Mouse (Mus musculus) megakaryocyte progenitor cell, adult 5-6 weeks (primary cell): ENCODE results near the gene Tti1. TPM values are rescaled to one million over a fixed set of nuclear protein-coding genes. Genes with fewer than 3 reads are reported as not detected.
"Not testable (repeated sequence)": the region's sequence is repeated elsewhere in the genome, so short reads cannot be mapped to it uniquely, and the experiment has no call there.

ENCODE experiments used
- ATAC-seq: replicated peaks from 2 replicates; pipeline ENCODE4 v1.8.0; 2016; ENCODE audit warnings: mild to moderate bottlenecking, moderate TSS enrichment, inconsistent platforms; ENCODE audit not compliant: poor library complexity
- total RNA-seq, 2 experiments: library from RNA; stranded (forward) in 1 of 2; stranded (reverse) in 1 of 2; fragments of 157-497, 149-512 nt in 1 of 2; fragments of 200-1000 nt in 1 of 2; gene quantifications; 2 replicates each; pipeline versions ENCODE4 v1.2.3 to v1.2.4; 2015 to 2017

The Tti1 gene
- total RNA-seq (2015) (16.6 and 20.2 TPM in 2 replicates), total RNA-seq (2017) (22.7 and 25.6 TPM in 2 replicates)

DNA sequence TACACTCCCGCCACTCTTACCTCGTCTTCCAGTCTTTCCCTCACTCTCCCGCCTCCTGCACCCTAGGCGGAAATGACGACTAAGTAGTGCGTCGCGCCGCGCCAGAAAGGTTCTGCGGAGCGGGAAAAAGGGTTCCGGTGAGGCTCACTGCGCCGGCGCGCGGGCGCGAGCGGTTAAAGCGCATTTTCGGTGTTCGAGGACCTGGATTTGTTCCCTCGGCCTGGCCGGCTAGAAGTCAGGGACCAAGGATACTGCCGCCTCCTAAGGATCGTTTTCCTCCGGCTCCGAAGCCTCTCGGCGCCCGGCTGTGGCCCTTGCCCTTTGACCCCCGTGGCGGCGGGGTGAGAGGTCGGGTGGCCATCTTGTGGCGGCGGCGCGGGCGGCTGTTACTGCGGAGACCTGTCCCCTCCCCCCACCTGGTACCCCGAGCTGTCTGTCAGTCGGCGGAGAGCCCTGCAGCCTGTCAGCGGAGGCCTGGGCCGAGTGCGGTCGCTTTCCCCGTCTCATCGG lies at the start of gene Tti1, which contains the start of gene Rprd1b:
Tti1 (minus strand) TSS at position 80 of the 510 bp plus-strand sequence.
Rprd1b (plus strand) TSS at position 144 of the 510 bp plus-strand sequence.
- peak; percentile 91 for ATAC-seq

DNA sequence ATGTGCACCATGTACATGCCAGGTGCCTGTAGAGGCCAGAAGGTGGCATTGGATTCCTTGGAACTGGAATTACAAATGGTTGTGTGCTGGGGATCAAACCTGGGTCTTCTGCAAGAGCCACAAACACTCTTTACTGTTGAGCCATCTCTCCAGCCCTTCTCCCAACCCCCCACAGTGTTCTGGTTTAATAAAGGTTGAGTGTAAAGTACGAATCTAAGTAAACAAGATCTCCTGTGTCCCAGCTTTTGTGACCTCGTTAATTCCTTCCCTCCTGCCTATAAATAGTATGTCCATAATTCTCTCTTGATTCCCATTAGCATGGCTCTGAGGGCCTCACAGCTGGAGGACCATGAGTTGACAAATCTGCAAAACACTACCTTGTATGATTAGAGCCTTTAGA lies 49.7 kb upstream of the Tti1 start:
- no peak for ATAC-seq

DNA sequence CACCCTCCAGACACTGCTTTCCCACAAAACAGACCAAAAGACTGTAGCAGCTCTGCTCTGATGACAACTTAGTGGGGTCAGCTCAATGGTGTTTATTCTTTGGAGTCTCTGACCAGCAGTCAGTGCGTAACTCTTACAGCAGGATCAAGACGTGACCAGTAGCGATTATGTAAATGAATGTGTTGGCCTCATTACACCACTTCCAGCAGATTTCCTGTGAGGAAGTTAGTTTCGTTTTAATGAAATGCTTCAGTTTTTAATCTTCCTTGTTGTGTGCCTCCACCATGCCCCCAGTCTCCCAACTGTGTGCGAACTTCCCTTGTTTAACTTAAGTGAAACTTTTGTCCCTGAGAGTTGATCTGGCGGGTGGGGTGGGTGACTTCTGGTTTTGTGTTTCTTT lies 48.5 kb upstream of the Tti1 start:
- ATAC-seq = peak; percentile 68

DNA sequence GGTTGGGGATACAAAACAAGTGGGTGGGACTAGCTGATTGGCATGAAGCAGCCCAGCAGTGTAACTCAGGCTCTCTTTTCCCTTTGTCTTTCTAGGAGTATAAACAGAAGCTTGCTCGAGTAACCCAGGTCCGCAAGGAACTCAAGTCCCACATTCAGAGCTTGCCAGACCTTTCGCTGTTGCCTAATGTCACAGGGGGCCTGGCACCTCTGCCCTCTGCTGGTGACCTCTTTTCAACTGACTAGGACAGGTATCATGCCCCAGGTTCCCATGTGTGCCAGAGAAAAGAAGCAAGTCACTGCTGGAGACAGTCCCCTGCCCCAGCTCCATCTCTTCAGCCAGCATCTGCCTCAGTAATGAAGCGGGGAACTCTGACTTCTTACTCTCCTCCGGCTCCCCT lies 46.6 kb upstream of the Tti1 start:
- ATAC-seq = no peak

DNA sequence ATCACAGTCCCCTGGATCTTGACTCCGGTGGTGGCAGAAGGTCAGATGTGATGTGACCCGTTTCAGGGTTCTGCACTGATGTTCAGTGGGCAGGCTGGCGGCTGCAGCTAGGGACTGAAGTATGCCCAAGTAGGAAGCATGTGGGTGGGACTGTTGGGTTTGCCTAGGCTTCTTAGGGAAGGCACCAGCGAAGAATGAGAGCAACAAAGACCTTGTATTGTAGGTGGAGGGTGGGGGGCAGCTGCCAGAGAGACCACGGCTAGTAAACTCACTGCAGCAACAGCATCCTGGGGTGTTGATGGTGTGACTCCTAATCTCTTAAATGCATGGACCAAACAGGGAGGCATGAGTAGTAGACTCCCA lies 43.4 kb upstream of the Tti1 start:
- ATAC-seq = no peak

DNA sequence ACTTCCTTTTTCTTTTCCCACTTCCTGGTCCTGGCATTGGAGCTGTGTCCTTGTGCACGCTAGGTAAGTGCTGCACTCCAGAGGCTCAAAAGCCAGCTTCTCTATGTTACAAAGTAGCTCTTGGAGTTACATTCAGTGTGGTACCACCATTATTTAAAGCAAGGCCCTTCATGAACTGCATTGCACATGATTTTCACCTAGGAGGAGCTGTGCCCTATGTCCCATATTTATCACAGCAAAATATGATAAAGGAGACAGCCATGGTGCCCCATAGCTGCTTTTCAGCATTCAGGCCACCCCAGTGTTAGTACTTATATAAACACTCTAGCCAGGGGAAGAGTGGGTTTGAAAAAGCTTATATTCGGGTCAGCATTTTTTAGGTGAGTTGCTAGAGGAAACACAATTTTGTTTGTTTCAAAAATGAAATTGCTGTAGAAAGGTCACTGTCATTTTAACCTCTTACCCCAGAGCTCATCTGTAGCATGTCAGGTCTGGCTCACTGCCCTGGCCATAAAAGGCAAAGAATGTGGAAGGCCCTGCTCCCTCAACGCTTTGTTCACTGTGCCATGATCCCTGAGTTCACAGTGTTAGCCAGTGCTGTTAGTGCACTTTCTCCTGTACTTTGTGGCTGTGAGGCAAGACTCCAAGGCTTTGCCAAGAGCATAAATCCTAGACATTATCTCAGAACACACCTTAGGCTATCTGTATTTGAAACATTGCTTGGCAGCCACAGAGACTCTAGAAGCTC lies 42.8 kb upstream of the Tti1 start:
- peak; percentile 39; the same call in 1 of the 2 replicates for ATAC-seq

DNA sequence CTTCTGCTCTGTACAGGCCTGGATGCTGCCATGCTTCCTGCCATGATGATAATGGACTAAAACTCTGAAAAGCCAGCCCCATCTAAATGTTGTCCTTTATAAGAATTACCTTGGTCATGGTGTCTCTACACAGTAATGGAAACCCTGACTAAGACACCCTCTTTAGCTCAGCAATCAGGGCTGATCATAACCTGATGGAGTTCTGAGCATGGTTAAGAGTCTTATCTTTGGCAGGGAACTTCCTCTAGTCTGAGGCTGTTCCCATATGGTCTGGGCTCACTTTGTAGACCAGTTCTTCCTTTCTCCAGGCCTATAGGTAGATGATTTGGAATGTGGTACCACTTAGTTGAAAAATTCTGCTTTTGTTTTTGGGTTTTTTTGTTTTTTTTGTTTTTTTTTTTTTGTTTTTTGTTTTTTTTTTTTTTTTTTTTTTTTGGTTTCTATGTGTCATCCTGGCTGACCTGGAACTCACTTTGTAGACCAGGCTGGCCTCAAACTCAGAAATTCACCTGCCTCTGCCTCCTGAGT lies 40.3 kb upstream of the Tti1 start:
- ATAC-seq = no peak

DNA sequence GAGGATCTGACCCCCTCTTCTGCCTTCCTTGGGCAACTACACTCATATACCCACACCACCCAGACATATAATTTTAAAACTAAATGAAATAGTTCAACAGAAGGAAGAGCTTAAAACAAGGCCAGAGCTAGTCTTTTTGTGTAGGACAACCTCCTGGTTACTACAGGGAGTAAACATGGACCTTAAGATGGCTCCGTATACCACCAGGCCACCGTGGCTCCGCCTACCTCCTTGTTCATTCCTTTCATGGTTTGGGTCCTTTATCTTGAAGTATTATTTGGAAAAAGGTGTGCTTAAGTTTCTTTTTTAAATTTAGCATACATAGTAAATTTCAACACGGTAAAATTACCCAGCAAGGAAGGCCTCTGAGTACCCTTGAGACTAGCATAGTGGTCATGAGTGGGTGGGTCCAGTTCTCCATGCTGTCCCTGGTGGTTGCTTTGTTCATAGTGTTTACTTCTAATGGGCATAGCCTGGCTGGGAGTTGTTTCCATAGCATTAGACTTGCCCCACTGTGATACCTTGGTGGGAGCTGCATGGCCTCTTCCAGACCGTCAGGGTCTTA lies 39.1 kb upstream of the Tti1 start:
- ATAC-seq = no peak

DNA sequence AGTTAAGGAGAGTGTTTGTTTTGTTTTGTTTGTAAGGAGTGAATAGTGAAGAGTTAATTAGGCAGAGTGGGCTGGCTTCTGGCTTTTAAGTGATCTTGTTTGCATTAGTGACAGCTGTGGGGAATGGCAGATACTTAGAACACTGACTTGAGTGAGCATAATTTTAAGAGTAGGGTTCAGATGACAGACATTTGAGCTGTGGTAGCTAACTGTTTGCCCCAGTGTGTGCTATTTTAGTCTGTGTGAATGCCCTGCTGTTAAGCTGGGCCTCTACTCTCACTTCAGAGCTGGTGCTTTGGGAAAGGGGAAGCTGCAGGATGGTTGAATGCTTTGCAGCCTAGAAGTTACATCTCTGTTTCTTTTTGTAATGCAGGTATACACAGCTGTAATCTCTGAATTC lies 38.2 kb upstream of the Tti1 start:
- ATAC-seq = no peak

DNA sequence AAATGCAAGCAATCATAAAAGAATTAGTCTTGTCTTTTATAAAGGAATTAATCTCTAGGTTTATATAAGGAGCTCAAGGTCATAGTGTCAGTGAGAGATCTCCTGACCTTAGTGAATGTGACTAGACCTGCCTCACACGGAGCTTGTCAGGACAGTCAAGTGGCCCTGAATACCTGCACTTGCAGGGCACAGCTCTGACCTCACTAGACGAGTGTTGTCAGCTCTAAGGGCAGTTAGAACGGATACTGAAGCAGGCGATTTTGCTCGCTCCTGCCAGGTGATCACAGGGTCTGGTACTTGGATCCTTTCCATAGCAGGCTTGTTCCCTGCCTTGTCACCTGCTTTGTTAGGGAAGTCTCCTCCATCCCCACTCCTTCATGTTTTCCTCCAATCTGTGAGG lies 36.8 kb upstream of the Tti1 start:
- ATAC-seq = no peak

DNA sequence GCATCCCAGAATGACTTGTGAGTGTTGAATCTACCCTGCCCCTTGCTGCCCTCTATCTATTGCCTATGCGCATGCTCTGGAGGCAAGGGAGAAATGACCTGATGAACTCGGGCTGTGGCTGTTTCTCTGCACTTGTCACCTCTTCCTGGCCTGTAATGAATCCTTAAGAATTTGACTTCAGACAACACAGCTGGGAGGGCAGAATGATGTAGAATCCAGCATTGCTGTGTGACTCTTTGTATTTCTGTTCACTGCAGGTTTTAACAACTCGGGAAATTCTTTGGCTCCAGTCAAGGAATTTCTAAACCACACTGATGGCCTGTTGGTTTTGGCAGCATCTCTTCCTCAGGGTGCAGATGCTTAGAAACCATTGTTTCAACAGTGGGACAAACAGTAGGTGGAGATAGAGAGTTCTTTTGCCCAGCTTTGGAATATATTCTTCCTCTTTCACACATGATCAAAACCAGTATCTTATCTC lies 36.4 kb upstream of the Tti1 start:
- peak; percentile 74 for ATAC-seq

DNA sequence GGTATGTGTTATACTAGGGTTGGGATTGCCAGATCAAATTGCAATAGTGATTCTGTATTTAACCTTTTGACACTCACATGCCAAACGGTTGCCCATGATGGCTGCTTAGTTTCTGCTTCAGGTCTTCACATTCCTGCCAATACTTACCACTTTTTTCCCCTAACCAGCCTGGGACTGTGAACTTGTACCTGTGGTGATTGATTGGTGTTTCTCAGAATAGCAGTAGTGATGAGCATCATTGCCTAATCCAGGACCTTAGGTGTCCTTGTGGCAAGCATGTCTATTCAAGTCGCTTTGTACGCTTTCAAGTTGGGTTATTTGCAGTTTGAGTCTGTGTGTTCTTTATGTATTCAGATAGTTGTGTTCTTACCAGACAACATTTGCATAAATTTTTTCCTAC lies 34.8 kb upstream of the Tti1 start:
- no peak for ATAC-seq

DNA sequence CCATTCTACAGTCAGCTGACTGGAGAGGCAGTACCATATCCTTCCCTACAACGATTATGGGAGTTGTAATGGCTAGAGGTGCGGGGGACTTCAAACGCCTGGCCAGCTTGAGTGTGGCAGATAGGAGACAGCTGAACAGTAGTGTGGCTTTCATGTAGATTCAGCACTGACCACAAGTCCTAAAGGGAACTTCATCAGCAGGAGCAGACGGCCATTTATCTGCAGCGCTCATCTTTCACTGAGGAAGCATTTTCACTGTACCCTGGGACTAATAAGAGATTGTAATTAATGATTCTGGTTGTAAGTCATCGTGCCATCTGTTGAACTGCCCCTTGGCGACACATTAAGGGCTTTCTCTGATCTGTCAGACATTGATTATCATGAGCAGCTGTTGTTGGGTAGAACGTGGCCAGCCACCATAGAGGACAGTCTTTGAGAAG lies 31.5 kb upstream of the Tti1 start:
- ATAC-seq = peak; percentile 55

DNA sequence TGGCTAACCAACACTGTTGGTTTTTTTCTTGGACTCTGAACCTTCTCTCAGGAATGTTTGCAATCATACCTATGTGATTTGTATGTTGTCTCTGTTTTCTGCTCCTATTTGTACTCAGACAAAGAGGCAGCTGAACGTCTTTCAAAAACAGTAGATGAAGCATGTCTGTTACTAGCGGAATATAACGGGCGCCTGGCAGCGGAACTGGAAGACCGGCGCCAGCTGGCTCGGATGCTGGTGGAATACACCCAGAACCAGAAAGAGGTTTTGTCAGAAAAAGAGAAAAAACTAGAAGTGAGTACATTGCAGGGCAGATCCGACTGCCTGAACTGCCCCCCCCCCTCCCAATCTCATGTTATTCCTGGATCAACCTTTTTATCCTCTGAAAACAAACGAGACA lies 30.3 kb upstream of the Tti1 start:
- no peak for ATAC-seq

DNA sequence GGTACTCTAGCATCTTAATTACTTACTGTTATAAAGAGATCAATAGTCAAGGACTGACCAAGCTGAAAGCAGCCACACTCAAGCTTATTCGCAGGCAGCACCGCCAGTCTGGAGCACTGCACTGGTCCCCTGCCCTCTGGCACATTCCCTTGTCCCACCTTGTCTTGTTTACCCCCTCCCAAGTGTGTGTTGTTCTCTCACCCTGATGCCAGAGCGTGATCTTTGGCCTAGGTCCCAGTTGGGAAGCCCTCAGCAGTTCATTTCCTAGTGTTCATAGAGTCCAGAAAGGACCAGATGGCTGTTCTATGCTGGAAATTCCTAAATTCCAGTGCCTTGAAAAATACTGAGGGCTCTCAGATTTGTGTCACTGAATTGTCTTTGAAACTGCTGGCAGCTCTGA lies 28.8 kb upstream of the Tti1 start:
- ATAC-seq = no peak

DNA sequence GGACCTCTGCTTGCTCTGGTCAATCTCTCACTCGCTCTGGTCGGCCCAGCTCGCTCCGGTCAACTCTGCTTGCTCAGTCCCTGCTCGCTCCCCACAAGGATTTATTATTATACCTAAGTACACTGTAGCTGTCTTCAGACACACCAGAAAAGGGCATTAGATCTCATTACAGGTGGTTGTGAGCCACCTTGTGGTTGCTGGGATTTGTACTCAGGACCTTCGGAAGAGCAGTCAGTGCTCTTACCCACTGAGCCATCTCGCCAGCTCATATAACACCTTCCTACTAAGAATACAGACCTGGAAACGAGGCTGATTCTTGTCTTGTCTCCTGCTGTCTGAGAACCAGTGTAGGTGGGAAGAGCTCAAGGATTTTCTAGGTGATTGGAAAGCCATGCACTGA lies 27.1 kb upstream of the Tti1 start:
- not testable (repeated sequence) for ATAC-seq

DNA sequence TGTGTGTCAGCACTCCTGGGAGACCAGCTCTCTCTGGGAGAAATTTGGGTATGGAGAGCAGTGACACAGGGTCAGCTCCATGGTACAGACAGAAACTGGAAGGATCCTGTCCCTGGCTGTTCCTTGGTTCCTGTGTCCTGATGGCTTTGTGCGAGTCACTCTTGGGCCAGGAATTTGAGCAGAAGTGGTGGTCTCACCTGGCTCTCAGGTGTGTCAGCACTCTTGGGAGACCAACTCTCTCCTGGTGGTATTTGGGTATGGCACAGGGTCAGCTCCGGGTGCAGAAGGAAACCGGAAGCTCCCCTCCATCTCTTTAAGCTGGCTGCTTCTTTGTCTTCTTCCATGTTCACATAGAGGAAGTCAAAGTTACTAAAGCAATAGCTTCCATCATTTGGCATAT lies 26.4 kb upstream of the Tti1 start:
- no peak for ATAC-seq

DNA sequence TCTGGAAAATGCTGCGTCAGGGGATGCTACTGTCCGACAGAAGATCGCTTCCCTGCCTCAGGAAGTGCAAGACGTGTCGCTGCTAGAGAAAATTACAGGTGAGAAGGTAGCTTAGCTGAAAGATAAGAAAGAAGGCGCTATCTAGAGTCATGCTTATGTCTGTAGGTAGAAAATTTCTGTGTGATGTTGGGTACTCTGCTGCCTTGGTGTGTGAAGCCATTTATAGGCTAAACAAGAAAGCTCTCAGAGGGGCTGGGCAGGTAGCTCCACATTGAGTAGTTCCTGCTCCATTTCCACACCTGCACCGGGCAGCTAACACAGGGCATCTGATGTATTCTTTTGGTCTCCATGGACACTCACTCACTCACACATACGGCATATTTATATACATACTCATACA lies 21.9 kb upstream of the Tti1 start:
- ATAC-seq = no peak

DNA sequence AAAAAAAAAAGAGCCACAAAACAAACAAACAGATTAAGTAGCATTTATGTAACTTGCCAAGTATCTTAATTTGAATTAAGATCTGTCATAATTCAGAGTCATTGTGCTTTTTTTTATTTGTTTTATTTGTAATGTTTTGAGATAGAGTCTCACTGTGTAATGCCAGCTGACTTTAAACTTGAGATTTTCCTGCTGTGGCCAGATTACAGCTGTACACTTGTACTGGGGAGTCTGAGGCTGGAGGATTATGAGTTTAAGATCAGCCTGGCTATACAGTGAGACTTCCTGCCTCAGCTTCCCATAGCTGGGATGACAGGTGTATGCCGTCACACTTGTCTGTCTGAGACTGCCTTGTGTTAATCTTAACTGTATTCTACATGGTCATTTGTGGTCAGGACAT lies 20.5 kb upstream of the Tti1 start:
- ATAC-seq = no peak

DNA sequence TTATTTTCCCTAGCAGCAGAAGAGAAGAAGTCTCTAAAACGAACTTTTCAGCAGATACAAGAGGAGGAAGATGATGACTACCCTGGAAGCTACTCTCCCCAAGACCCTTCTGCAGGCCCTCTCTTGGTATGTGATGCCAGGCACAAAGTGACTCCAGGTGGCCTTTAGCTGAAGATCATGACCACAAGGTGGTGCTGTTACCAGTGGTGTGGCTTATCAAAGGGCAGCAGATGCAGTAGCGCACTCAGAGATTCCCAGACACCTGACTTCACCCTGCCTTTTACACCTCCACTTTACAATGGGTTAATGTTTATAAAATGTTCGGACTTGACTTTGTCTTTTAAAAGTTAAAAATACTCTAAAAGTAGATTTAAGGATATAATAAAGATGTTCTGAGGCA lies 19.7 kb upstream of the Tti1 start:
- peak; percentile 99 for ATAC-seq

DNA sequence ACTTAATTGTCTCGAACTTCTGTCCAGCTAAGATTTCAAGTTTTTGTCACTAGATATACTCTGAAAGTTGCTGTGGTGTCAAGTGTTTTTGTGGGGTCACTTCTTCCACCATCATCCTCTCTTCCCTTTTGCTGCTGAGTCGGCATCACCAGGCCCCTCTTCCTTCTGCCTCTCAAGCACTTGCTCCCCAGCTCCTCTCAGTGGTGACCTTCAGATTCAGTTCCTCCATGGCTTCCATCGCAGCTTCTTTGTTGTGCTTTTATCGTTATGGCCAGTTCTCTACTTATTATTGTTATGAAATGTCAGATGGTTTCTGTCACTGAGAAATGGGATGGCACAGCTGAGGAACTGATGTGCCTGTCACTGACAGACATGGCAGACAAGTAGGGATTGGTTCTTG lies 18.0 kb upstream of the Tti1 start:
- no peak for ATAC-seq

DNA sequence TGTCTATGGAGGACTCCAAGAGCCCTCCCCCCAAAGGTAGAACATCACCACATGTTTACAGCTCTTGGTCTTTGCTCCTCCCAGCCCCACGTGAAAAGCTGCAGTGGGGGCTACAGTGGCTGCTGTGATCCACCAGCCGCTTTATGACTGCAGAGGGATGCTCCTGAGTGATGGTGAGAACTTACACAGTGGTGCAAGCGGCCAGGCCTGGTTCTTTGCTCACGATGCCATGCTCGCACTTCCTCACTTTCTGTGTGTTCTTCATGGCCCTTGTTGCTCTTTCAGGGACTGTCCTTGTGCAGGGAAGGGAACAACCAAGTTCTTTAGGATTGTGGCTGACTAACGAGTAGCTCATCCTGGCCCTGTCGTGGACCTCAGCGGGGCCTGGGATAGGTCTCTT lies 15.3 kb upstream of the Tti1 start:
- ATAC-seq = no peak
